Mouse (Mus musculus) forebrain, embryonic 13.5 days (tissue): ENCODE measurements at regions not wholly inside any gene's neighbourhood (a gene's known extent, or its start where the extent isn't known, plus 50 kb on each side); places are given as distances from the start of the nearest gene placed in this dataset.
A peak's percentile ranks its signal among the peaks of the same experiment; 100 is the strongest.

Experiments
- ATAC-seq: fragments of 200-750 bp; cut with Nextera tagmentation; 2 replicates; pipeline ENCODE4 v1.8.0; 2017
- H3K27ac ChIP-seq: fragments of 300-500 bp; sonication (generic); 2 replicates; pipeline ENCODE4 v1.5.1; 2015; ENCODE audit warnings: inconsistent platforms, mild to moderate bottlenecking, moderate library complexity
- H3K27me3 ChIP-seq: fragments of 300-500 bp; sonication (generic); 2 replicates; pipeline ENCODE4 v1.6.1; 2015; ENCODE audit warnings: mild to moderate bottlenecking, inconsistent platforms
- H3K36me3 ChIP-seq: fragments of 300-500 bp; sonication (generic); 2 replicates; pipeline ENCODE4 v1.6.1; 2015; ENCODE audit warnings: mild to moderate bottlenecking, inconsistent platforms; ENCODE audit not compliant: poor library complexity, severe bottlenecking
- H3K4me1 ChIP-seq: fragments of 300-500 bp; sonication (generic); 2 replicates; pipeline ENCODE4 v1.6.1; 2015; ENCODE audit warnings: inconsistent platforms
- H3K4me2 ChIP-seq: fragments of 300-500 bp; sonication (generic); 2 replicates; pipeline ENCODE4 v1.6.1; 2015; ENCODE audit warnings: inconsistent platforms, mild to moderate bottlenecking, moderate library complexity
- H3K4me3 ChIP-seq: fragments of 300-500 bp; sonication (generic); 2 replicates; pipeline ENCODE4 v1.5.1; 2015; ENCODE audit warnings: mild to moderate bottlenecking, inconsistent platforms
- H3K9ac ChIP-seq: fragments of 300-500 bp; sonication (generic); 2 replicates; pipeline ENCODE4 v1.6.1; 2015; ENCODE audit warnings: mild to moderate bottlenecking, inconsistent platforms
- H3K9me3 ChIP-seq: fragments of 300-500 bp; sonication (generic); replicated peaks from 2 replicates; pipeline ENCODE4 v1.6.1; 2016; ENCODE audit warnings: inconsistent platforms
- WGBS: fragments of 180-500 bp; shearing (Covaris S2); methylation state at CpG from one replicate; pipeline ENCODE4 v1.1.7; 2015; 5-methylcytosine and 5-hydroxymethylcytosine counted together
- microRNA counts: library from miRNA; unstranded; fragments of <30 nt; microRNA quantifications from one replicate; lab custom pipeline; 2016
- microRNA-seq: library from miRNA; unstranded; fragments of <30 nt; microRNA quantifications from one replicate; pipeline ENCODE4, GENCODE M21; 2016

DNA sequence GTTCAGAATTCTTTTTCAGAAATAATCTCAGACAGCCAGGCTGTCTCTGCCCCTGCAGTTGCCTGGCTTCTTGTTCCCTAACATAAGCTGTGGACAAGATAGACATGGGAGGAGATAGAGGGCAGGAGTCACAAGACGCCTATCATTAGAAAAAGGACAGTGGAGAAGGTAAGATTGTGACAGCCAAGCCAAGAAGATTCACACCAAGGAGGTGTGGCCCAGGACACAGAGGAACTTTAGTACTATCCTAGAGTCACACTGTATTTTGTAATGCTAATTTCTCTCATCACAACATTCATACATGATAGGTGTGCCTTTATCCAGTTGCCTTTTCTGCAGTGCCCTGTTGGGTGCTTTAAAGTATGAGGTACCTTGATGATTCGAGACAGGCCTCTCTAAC is 50.2 kb upstream of the Il17a start:
- Histone ChIP-seq H3K27ac (no peak overlapping the region), H3K9me3 (no peaks in the 10 kb centered on the region), H3K4me2 (no peak overlapping the region), H3K4me1 (0 out of 2 replicates have a peak, but pooled peaks cover 3% of the 10 kb centered on the region), H3K27me3 (no peaks in the 10 kb centered on the region), H3K9ac (no peak overlapping the region), H3K4me3 (no peak overlapping the region), H3K36me3 (no peaks in the 10 kb centered on the region)
- WGBS = 89% methylated on average over 2 of the region's 2 CpGs
- no peak for ATAC-seq

MicroRNAs encoded in the stretch of these regions (microRNA counts, 519-probe panel; counts per million panel counts)
- microRNA mmu-miR-206 (lab: Ali Mortazavi, UCI) = 177 counts per million, percentile 53 among the panel's probes with 10 or more counts

Small RNA genes lying in the stretch of these regions (microRNA-seq; reads per million reads assigned to microRNA genes)
- gene Mir206 = 3.5 reads per million, percentile 7 among the genes with 10 or more reads in this experiment
